Mouse (Mus musculus) G1E (cell line): ENCODE data around the gene Chst12.

Experiments used
- CTCF ChIP-seq: IDR thresholded peaks from 2 replicates; pipeline ENCODE4 v1.5.1; 2012; ENCODE audit warnings: low read depth, low read length, inconsistent platforms, mixed read lengths
- GATA1 ChIP-seq: IDR thresholded peaks from 2 replicates; pipeline ENCODE4 v1.6.1; 2012; ENCODE audit warnings: borderline replicate concordance, low read length, inconsistent platforms, mixed read lengths

- TF ChIP-seq GATA1 (no peak), CTCF (peak; percentile 13; the same call in 1 of the 2 replicates)
Observed at GRCm38 (mm10) chr5:140546332-140546731, 41.0 kb downstream of the Chst12 start.
